Mouse (Mus musculus): ENCODE measurements at regions not wholly inside any gene's neighbourhood (a gene's known extent, or its start where the extent isn't known, plus 50 kb on each side); places are given as distances from the start of the nearest gene placed in this dataset.
"Not testable (repeated sequence)": the region's sequence is repeated elsewhere in the genome, so short reads cannot be mapped to it uniquely, and the experiment has no call there.

- peaks cover 28% of the 10 kb centered on the region for H3K9me3 ChIP-seq
Measured at GRCm38 (mm10) chr1:185968642-185969041, 148.5 kb downstream of the Lyplal1 start.

GRCm38 (mm10) chr1:185969231-185969630, 147.9 kb downstream of the Lyplal1 start:
- Histone ChIP-seq H3K9me3 (peaks cover 26% of the 10 kb centered on the region), H3K36me3 (replicated peaks; ENCODE audit: low read length) (no peaks in the 10 kb centered on the region), H3K27me3 (replicated peaks) (no peaks in the 10 kb centered on the region), H3K4me3 (replicated peaks) (peak overlapping the region; percentile 9), H3K4me1 (no peaks in the 10 kb centered on the region)
- TF ChIP-seq FLI1 (IDR thresholded peaks at IDR 0.05; ENCODE audit: low read length) (no peak), GATA1 (IDR thresholded peaks at IDR 0.05; ENCODE audit: borderline replicate concordance, low read length) (no peak)

More at GRCm38 (mm10) chr1:185968642-185969041, 148.5 kb downstream of the Lyplal1 start:
- H3K4me1 ChIP-seq = no peaks in the 10 kb centered on the region
- H3K4me3 ChIP-seq (replicated peaks) = no peak overlapping the region
- H3K36me3 ChIP-seq (replicated peaks; ENCODE audit: low read length) = no peaks in the 10 kb centered on the region
- no peak for TF ChIP-seq FLI1 (IDR thresholded peaks at IDR 0.05; ENCODE audit: low read length)
- TF ChIP-seq GATA1 (IDR thresholded peaks at IDR 0.05; ENCODE audit: borderline replicate concordance, low read length) = no peak
- H3K27me3 ChIP-seq (replicated peaks) = no peaks in the 10 kb centered on the region

- no peak for TF ChIP-seq GATA1 (IDR thresholded peaks at IDR 0.05; ENCODE audit: borderline replicate concordance, low read length)
- TF ChIP-seq FLI1 (IDR thresholded peaks at IDR 0.05; ENCODE audit: low read length) = no peak
- Histone ChIP-seq H3K9me3 (no peaks in the 10 kb centered on the region), H3K36me3 (replicated peaks; ENCODE audit: low read length) (no peaks in the 10 kb centered on the region), H3K27me3 (replicated peaks) (no peaks in the 10 kb centered on the region), H3K4me1 (no peaks in the 10 kb centered on the region), H3K4me3 (replicated peaks) (no peak overlapping the region)
Measured at GRCm38 (mm10) chr1:185977075-185977474, 140.0 kb downstream of the Lyplal1 start.

GRCm38 (mm10) chr1:185989432-185989831, 127.7 kb downstream of the Lyplal1 start:
- no peaks in the 10 kb centered on the region for H3K27me3 ChIP-seq (replicated peaks)
- H3K4me3 ChIP-seq (replicated peaks) = no peak overlapping the region
- TF ChIP-seq FLI1 (IDR thresholded peaks at IDR 0.05; ENCODE audit: low read length) = no peak
- no peak for TF ChIP-seq GATA1 (IDR thresholded peaks at IDR 0.05; ENCODE audit: borderline replicate concordance, low read length)
- no peaks in the 10 kb centered on the region for H3K4me1 ChIP-seq
- no peaks in the 10 kb centered on the region for H3K36me3 ChIP-seq (replicated peaks; ENCODE audit: low read length)
- H3K9me3 ChIP-seq = peaks cover 20% of the 10 kb centered on the region

GRCm38 (mm10) chr1:186000066-186000465, 117.0 kb downstream of the Lyplal1 start:
- not testable (repeated sequence) for H3K4me3 ChIP-seq (replicated peaks); H3K36me3 ChIP-seq (replicated peaks; ENCODE audit: low read length); H3K9me3 ChIP-seq; H3K4me1 ChIP-seq; H3K27me3 ChIP-seq (replicated peaks)

GRCm38 (mm10) chr1:186013413-186013812, 103.7 kb downstream of the Lyplal1 start:
- Histone ChIP-seq H3K4me3 (replicated peaks) (no peak overlapping the region), H3K9me3 (peaks cover 19% of the 10 kb centered on the region), H3K36me3 (replicated peaks; ENCODE audit: low read length) (no peaks in the 10 kb centered on the region), H3K27me3 (replicated peaks) (no peaks in the 10 kb centered on the region), H3K4me1 (no peaks in the 10 kb centered on the region)
- TF ChIP-seq FLI1 (IDR thresholded peaks at IDR 0.05; ENCODE audit: low read length) = no peak
- TF ChIP-seq GATA1 (IDR thresholded peaks at IDR 0.05; ENCODE audit: borderline replicate concordance, low read length) = no peak

GRCm38 (mm10) chr1:186014166-186014565, 102.9 kb downstream of the Lyplal1 start:
- H3K36me3 ChIP-seq (replicated peaks; ENCODE audit: low read length) = no peaks in the 10 kb centered on the region
- no peak for TF ChIP-seq GATA1 (IDR thresholded peaks at IDR 0.05; ENCODE audit: borderline replicate concordance, low read length)
- TF ChIP-seq FLI1 (IDR thresholded peaks at IDR 0.05; ENCODE audit: low read length) = no peak
- no peaks in the 10 kb centered on the region for H3K27me3 ChIP-seq (replicated peaks)
- H3K4me3 ChIP-seq (replicated peaks) = no peak overlapping the region
- no peaks in the 10 kb centered on the region for H3K4me1 ChIP-seq
- H3K9me3 ChIP-seq = peaks cover 18% of the 10 kb centered on the region

- Histone ChIP-seq H3K27me3 (replicated peaks) (no peaks in the 10 kb centered on the region), H3K4me3 (replicated peaks) (no peak overlapping the region), H3K4me1 (no peaks in the 10 kb centered on the region), H3K36me3 (replicated peaks; ENCODE audit: low read length) (no peaks in the 10 kb centered on the region), H3K9me3 (peaks cover 29% of the 10 kb centered on the region)
- TF ChIP-seq GATA1 (IDR thresholded peaks at IDR 0.05; ENCODE audit: borderline replicate concordance, low read length) = no peak
Measured at GRCm38 (mm10) chr1:186015831-186016561, 101.1 kb downstream of the Lyplal1 start.

- Histone ChIP-seq H3K9me3 (peaks cover 36% of the 10 kb centered on the region), H3K4me1 (no peaks in the 10 kb centered on the region), H3K27me3 (replicated peaks) (no peaks in the 10 kb centered on the region), H3K36me3 (replicated peaks; ENCODE audit: low read length) (no peaks in the 10 kb centered on the region), H3K4me3 (replicated peaks) (peak overlapping the region; percentile 2)
- no peak for TF ChIP-seq GATA1 (IDR thresholded peaks at IDR 0.05; ENCODE audit: borderline replicate concordance, low read length)
- no peak for TF ChIP-seq FLI1 (IDR thresholded peaks at IDR 0.05; ENCODE audit: low read length)
Measured at GRCm38 (mm10) chr1:186017547-186017946, 99.6 kb downstream of the Lyplal1 start.

GRCm38 (mm10) chr1:186019511-186019910, 97.6 kb downstream of the Lyplal1 start:
- Histone ChIP-seq H3K4me1 (no peaks in the 10 kb centered on the region), H3K9me3 (peaks cover 48% of the 10 kb centered on the region), H3K4me3 (replicated peaks) (no peak overlapping the region), H3K27me3 (replicated peaks) (no peaks in the 10 kb centered on the region), H3K36me3 (replicated peaks; ENCODE audit: low read length) (no peaks in the 10 kb centered on the region)
- TF ChIP-seq GATA1 (IDR thresholded peaks at IDR 0.05; ENCODE audit: borderline replicate concordance, low read length) = no peak
- TF ChIP-seq FLI1 (IDR thresholded peaks at IDR 0.05; ENCODE audit: low read length) = no peak

- Histone ChIP-seq H3K36me3 (replicated peaks; ENCODE audit: low read length) (no peaks in the 10 kb centered on the region), H3K4me1 (no peaks in the 10 kb centered on the region), H3K4me3 (replicated peaks) (no peak overlapping the region), H3K27me3 (replicated peaks) (no peaks in the 10 kb centered on the region), H3K9me3 (peaks cover 33% of the 10 kb centered on the region)
- TF ChIP-seq FLI1 (IDR thresholded peaks at IDR 0.05; ENCODE audit: low read length) (no peak), GATA1 (IDR thresholded peaks at IDR 0.05; ENCODE audit: borderline replicate concordance, low read length) (no peak)
Measured at GRCm38 (mm10) chr1:186031951-186032350, 85.2 kb downstream of the Lyplal1 start.

Measured in megakaryocyte, embryonic 14.5 days (primary cell).